Mouse (Mus musculus) megakaryocyte, embryonic 14.5 days (primary cell): ENCODE measurements around the gene Phtf1.

Experiments
- FLI1 ChIP-seq: IDR thresholded peaks from 2 replicates; pipeline ENCODE4 v1.6.1; 2012; ENCODE audit warnings: low read length, inconsistent platforms, mixed read lengths
- GATA1 ChIP-seq: IDR thresholded peaks from 3 replicates; pipeline ENCODE4 v1.6.1; 2012; ENCODE audit warnings: mixed read lengths, low read length, inconsistent platforms, borderline replicate concordance

GRCm38 (mm10) chr3:104020101-104020500, 52.2 kb downstream of the Phtf1 start:
- TF ChIP-seq GATA1, result no peak
- no peak for TF ChIP-seq FLI1
